Mouse (Mus musculus) embryo, embryonic 11 days (tissue): ENCODE results near the gene Cyb561d1.
"Not testable (repeated sequence)": the region's sequence is repeated elsewhere in the genome, so short reads cannot be mapped to it uniquely, and the experiment has no call there.

Experiments used
- DNase-seq: peaks from one replicate; pipeline ENCODE4 v3.0.0-alpha.2; 2015

Gene Cyb561d1

DNA sequence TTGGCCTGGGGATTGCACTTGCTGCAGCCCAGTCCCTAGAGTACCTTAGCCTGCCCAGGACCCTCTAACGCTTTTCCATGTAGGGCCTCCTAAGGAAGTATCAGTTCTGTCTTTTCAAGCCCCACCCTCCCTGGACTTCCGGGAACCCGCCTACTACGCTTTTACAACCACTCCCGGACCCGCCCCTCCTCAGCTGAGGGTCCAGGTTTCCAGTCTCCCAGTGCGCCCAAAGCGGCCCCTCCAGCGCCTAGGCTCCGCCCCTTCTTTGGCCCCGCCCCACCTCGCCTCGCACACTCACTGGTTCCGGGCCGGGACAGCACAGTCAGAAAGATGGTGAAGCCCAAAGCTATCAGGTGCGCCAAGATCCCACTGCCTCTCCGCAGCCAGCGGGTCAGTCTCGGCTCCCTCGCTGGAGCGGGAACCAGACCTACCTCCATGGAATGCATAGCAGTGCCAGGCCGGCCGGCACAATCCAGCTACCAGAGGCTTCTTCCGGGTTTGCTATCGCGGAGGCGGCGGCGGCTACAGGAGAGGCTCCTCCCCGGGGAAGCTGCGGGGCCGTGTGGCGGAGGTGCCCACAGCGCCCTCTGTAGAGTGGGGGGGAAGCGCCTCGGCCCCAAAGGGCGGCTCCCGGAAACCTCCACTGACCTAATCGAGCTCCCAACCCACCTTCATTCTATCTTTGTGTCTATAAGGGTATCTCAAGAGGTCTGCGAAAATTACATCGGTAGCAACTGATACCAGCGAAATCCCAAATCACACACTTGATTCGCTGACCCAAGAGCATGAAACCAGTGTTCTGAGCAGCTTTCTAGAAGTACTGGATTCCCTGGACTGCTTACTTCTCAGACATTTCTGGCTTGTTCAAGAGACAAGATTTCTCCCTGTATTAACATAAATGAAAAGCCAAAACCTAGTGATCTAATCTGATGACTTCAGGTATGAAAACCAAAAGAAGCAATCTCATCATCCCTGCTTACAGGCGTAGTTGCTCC, at the start of gene Cyb561d1:
Gene Cyb561d1 (minus strand): TSS at position 884 of the 995 bp plus-strand sequence.
- DNase-seq, result peak; percentile 94

- no peak for DNase-seq
These were observed 45.8 kb upstream of the Cyb561d1 start for GRCm38 (mm10) chr3:108246857-108247256.

DNA sequence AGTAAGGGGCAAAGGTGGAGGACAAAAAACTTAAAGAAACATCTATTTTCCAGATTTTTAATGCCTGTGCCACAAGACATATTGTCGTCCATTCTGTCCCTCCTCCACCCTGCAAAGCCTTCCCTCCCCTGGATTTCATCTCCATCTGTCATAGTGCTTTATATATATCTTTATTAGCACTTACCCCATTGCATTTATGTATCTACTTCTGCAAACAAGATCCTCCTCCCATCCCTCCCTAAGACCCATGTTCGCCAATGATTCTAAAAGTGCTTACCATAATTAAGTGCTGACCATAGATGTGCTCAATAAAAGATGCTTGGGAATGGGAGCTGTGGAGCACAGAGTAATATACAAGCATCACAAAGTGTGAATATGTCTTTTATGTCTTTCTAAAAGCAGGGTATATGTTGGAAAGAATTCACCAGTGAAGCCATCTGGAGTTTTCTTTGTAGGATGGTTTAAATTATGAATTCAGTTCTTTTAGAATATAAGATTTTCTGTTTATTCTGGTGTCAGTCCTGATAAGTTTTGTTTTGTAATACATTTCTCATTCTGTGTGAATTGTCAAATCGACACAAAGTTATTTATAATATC, 40.3 kb upstream of the Cyb561d1 start:
- no peak for DNase-seq

- not testable (repeated sequence) for DNase-seq
These were observed 36.6 kb upstream of the Cyb561d1 start for GRCm38 (mm10) chr3:108237474-108238102.

DNA sequence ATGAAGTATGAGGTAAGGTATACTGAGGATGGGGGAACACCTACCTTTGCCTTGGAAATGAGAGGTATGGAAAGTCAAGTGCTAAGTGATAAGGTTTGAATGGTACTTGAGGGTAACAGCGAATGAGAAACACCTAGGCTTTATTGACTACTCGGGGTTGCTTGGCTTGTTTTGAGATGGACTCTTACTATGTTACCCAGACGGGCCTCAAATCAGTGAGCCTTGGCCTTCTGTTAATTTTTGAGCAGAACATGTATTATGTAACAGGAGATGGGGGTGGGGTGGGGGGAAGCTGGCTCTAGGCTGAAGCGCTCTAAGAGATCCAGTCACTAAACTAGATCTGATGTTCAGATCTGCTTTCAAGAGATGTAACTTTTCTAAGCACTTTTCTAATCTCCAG, 30.6 kb upstream of the Cyb561d1 start:
- no peak for DNase-seq

- DNase-seq, result no peak
These were observed 26.5 kb upstream of the Cyb561d1 start for GRCm38 (mm10) chr3:108227521-108227920.

DNA sequence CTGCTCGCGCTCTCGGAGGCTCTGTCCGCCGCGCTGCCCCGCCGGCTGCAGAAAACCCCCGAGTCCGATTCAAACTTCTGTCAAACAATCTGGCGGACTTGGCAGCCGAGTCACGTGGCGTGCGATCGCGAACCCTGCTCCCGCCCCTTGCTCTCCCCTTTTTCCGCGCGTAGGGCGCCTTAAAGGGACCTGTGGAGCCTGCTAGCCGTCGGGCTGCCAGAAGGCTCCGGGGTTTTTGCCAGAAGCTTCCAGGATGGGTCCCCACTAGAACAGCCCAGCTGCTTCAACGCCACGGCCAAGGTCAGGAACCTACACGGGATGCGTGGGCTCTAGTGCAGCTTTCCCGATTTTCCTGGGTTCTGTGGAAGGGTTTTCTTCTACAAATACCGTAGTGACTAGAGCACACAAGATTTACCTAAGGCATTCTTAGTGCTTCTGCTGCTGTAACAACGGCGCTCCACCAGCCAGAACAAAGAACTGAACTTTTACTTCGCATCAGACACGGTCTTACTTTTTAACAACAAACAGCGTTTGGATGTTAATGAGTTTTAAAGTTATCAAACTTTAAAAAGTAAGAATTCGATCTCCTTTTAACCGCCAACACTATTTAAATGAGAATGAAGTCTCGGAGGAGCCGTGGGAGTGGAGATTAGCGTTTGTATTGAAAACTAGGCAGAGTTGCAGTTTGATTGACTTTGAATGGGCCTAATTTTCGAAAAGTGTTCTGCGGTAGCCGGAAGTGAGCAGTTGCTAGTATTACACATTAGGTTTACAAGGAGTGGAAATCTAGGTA, 25.7 kb upstream of the Cyb561d1 start, which contains the start of gene Sypl2:
Gene Sypl2 (minus strand): TSS at position 91 of the 793 bp plus-strand sequence.
- peak; percentile 72 for DNase-seq

DNA sequence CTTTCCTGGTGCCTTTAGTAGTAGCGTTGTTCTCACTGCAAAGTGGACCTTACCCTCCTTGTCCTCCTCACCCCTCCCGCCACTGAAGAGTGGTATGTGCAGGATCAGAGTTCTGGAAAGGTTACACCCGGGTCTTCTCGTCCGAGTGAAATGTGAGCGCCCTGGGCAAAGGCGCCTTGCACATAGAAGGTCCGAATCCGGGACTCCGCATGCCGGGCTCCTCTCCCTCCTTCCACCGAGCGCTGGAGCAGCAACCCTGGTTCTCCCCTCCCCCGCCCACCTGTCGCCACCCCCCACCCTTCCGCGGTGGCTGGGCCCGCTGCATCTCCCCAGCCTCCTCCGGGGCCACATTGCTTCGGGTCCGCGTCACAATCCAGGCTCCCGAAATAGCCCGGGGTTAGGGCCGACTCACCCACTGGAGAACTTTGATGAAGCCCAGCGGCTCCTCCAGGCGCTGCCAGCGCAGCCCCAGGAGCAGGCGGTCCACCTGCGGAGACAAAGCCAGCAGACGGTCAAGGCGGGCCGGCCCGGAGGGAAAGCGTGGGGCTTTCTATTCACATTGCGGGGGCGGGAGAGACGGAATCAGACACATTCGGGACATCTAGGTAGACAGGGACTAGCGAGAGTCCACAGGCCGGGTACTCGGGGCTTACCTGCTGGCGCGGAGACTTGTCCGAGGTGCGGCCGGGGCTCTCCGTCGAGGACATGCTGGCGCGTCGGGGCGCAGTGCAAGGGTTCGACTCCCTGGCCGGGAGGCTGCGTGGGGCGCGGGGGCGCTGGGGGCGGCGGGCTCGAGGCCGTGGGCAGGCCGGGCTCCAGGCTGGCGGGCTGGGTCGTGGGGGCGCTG, 24.9 kb upstream of the Cyb561d1 start:
- DNase-seq, result peak; percentile 38

DNA sequence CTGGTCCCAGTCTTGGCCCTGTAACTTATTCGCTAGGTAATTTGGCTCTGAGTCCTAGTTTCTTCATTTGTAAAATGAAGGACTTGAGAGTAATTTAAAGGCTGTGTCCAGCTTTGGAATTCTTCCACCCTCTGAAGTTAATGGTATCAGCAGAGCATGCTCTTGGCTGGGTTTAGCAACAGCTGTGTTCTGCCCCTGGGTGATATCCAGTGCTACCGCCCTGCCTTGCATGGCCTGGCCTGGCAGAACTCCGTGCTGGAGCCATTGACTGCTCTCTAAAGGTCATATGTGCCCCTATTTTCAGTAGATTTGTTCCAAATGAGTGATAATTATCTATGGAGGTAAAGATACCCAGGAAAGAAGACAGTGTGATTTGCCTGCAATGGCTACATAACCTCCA, 19.6 kb upstream of the Cyb561d1 start:
- no peak for DNase-seq

DNA sequence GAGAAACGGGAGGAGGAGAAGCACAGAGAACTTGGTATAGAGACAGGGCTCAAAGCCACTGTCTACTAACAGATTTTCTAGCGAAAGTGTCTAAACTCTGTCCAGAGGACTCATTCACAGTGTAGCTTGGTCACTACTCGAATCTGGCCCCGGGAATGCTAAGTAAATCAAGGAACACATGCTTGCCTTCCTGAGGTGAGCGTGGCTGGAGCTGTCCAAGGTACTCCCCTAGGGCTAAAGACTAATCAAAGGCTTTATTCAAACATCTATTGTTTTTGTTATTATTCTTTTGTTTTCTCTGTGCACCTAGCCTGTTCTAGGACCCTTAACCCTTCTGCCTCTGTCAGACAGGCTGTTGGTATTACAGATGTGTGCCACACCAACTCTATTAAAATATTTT, 13.7 kb upstream of the Cyb561d1 start:
- DNase-seq, result peak; percentile 72

DNA sequence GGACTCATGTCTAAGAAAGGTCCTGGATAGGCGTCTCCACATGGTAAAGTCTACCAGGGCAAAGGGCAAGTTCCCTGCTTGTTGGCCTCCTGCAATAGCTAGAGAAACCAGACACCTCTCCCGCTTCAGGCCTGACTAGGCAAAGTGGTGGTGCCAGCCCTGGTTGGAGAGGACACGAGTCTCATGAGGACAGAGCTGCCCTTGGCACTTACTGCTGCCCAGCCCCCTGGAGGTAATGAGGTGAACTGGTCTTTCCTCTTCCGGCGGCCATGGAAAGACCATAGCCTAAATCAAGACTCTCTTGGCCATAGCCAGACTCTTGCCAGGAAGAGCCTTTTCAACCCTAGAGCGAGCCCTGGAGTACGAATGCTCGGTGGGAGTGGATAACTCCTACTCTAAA, 11.4 kb upstream of the Cyb561d1 start:
- DNase-seq, result no peak

DNA sequence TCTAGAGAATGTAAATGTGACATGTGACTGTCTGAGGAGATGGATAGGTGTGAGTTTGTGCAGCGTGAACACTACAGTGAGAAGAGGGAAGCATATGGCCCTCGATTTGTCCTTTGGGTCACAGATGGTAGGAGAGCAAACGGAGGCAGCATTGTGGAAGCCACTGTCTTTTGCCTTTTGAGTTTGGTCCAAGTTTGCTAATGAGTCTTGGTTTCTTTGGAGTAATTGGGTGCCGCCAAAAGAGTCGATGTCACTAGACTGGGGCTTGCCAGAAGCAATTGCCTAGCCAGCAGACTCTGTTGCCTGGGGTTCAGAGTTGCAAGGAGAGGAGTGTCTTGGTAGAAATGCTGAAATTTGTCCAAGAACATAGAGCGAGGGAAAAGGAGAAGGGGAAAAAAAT, 10.8 kb upstream of the Cyb561d1 start:
- no peak for DNase-seq

GRCm38 (mm10) chr3:108210771-108211139, 9.7 kb upstream of the Cyb561d1 start, which contains the start of gene Atxn7l2:
Atxn7l2 (minus strand) TSS chr3:108210934.
- DNase-seq, result peak; percentile 84

DNA sequence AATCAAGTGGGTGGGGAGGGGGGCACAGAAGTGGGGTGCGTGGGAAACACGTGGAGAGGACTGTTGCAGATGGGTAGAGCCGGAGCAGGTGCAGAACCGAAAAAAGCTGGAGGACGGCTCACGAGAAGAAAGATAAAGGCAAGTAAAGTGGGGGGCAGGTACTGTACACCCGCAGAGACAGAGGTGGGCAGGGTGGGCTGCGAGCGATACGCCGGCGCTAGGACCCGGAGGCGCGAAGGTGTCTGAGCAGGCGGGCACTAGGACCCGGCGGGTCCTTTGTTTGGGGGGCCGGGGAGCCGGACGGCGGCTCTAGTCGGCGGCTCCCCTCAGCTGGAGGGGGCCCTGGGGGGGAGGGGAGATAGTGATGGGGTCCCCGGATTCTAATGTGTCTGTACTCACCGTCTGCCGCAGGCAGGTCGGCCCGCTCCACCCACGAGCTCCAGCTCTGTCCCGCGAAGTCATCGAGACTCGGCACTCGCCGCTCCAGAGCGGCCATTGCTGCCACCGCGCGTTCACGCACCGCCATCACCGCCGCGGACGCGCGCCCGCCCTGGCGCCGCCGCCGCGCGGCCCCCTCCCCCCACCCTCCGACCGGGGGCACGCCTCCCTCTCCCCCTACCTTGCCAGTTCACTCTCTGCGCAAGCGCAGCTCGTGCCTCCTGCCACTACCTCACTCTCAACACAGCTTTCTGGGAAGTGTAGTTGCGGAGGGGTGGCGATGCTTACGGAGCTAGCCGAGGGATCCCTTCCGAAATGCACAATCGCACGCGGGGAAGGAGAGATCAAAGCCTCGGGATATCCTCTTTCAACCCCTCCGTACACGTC, 9.1 kb upstream of the Cyb561d1 start:
- peak; percentile 98 for DNase-seq

DNA sequence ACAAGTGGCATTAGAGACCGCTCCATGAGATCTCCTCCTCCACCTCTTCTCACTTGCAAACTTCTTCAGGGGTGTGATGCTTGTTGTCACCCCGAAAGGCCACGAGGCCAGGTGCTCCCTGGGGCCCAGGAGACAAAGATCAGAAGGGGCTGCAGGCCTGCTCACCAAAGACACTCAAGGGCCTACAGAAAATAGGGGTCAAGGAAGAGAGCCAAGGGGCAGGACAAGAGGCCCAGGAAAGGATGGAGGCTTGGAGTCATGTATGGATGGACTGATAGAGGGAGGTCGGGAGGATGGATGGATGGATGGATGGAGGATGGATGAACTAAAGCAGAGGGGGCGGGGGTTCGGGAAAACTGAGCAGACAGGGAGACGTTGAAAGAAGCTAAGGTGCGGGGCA, 8.5 kb upstream of the Cyb561d1 start:
- DNase-seq, result no peak

GRCm38 (mm10) chr3:108209001-108209400, 8.0 kb upstream of the Cyb561d1 start:
- no peak for DNase-seq

DNA sequence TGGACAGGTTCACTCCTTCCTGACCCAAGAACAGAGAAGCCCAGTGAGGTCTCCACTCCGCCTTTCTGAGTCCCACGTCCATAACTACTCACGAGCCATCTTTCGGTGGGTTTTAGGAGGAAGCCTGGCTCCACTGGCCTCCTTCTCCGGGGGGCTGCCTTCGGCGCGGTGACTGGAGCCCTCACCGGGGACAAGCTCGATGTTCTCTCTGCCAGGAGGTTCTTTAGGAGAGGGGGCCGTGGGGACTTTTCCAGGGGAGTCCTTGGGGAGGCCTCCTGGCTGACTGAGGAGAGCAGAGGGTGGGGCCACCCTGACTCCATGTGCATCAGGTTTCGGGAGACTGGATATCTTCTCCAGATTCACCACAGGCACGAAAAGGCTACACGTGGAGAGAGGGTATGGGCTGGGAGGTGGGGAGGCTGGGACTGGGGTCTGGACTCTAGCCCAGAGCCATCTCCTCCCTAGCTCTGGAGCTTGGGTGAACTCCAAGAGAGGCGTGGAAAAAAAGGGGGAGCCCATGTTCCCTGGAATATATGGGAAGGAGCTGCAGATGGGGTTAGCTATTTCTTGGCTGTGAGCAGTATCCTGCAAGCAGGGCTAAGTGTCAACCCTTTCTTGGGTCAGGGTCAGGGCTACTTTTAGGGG, 5.8 kb upstream of the Cyb561d1 start:
- no peak for DNase-seq

DNA sequence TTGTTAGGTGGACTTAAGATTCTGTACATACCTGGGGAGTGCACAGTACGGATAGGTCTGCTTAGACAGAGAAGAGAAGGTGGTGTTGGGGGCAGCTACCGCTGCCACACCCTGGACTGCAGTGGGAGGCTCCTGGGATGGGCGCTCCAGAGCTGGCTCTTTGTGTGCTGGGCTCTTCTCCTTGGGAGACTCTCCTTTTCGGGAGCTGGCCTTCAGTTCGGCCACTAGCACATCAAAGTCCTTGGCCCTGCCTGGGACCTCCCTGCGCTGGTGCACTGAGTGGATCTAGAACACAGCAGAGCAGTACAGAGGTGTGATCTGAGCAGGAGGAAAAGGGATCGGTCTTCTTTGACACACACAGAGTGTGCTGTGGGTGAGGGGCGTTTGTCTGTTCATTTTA, 4.6 kb upstream of the Cyb561d1 start:
- DNase-seq, result no peak

GRCm38 (mm10) chr3:108204470-108204869, 3.5 kb upstream of the Cyb561d1 start:
- DNase-seq, result no peak

DNA sequence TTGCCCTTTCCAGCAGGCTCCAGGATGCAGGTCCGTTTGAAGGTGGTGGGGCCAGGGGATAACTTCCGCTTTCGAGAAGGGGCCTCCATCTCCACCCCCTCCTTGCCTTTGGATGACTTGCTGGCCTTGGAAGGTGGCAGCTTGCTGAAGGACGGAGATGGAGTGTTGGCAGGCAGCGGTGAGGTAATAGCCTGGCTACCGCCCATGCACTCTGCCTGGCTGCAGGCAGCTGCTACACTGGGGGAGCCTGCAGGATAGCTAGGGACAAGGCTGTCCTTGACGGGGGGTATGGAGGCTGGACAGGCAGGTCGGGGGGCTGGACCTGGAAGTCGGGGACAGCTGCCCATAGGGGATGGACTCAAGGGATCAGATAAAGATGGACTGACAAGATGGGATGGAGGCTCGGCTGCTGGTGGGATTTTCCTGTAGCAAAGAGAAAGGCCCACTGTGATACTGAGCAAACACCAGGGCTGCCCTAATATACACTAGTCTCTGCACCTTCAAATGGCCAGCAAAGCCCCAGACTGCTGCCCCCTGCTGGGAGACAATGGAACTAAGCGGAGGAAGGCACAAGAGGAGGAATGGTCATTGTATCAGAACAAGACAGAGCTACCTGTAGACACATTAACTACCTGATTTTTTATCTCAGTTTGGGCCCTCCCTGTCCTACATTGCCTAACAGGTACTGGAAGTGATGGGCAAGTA, 2.8 kb upstream of the Cyb561d1 start:
- DNase-seq, result peak; percentile 77
